Mouse (Mus musculus) stomach, postnatal 0 days (tissue): Measurements from ENCODE around the gene BC034090.

Source experiments
- CTCF ChIP-seq: IDR thresholded peaks from 2 replicates; pipeline ENCODE4 v1.5.1; 2016; ENCODE audit warnings: antibody characterized with exemption, low read depth, mild to moderate bottlenecking, moderate library complexity
- EP300 ChIP-seq: optimal IDR thresholded peaks from 2 replicates; pipeline ENCODE3; 2016; ENCODE audit warnings: antibody characterized with exemption

- TF ChIP-seq CTCF (no peak), EP300 (no peak)
Observed at GRCm38 (mm10) chr1:155203954-155204353, 40.3 kb downstream of the BC034090 start.
